Mouse (Mus musculus) intestine, embryonic 15.5 days (tissue): ENCODE data around the gene Olfr1339. TPM values are rescaled to one million over a fixed set of nuclear protein-coding genes. Genes with fewer than 3 reads are reported as not detected.

Experiments
- ATAC-seq: fragments of 200-750 bp; cut with Nextera tagmentation; 2 replicates; pipeline ENCODE4 v1.8.0; 2017; ENCODE audit warnings: moderate TSS enrichment, moderate library complexity
- H3K27ac ChIP-seq: fragments of 300-500 bp; sonication (generic); 2 replicates; pipeline ENCODE4 v1.5.1; 2015; ENCODE audit warnings: mild to moderate bottlenecking, inconsistent platforms
- H3K27me3 ChIP-seq: fragments of 300-500 bp; sonication (generic); replicated peaks from 2 replicates; pipeline ENCODE4 v1.6.1; 2015; ENCODE audit warnings: inconsistent platforms
- H3K36me3 ChIP-seq: fragments of 300-500 bp; sonication (generic); 2 replicates; pipeline ENCODE4 v1.6.1; 2015; ENCODE audit warnings: inconsistent platforms
- H3K4me1 ChIP-seq: fragments of 300-500 bp; sonication (generic); replicated peaks from 2 replicates; pipeline ENCODE4 v1.6.1; 2015; ENCODE audit warnings: inconsistent platforms
- H3K4me2 ChIP-seq: fragments of 300-500 bp; sonication (generic); replicated peaks from 2 replicates; pipeline ENCODE4 v1.6.1; 2015; ENCODE audit warnings: mild to moderate bottlenecking, inconsistent platforms
- H3K4me3 ChIP-seq: fragments of 300-500 bp; sonication (generic); replicated peaks from 2 replicates; pipeline ENCODE4 v1.5.1; 2015; ENCODE audit warnings: inconsistent platforms
- H3K9ac ChIP-seq: fragments of 300-500 bp; sonication (generic); 2 replicates; pipeline ENCODE4 v1.6.1; 2015; ENCODE audit warnings: inconsistent platforms
- H3K9me3 ChIP-seq: fragments of 300-500 bp; sonication (generic); 2 replicates; pipeline ENCODE4 v1.6.1; 2016; ENCODE audit warnings: inconsistent platforms
- WGBS: fragments of 180-500 bp; shearing (Covaris S2); methylation state at CpG from one replicate; pipeline ENCODE4 v1.1.7; 2015; 5-methylcytosine and 5-hydroxymethylcytosine counted together
- polyA plus RNA-seq: library from polyadenylated mRNA; unstranded; fragments of >200 nt; fragmentation: Nextera tagmentation; extraction: Ambion mirVana; gene quantifications from 2 replicates; pipeline ENCODE4 v1.2.1, GENCODE M21; 2015

The Olfr1339 gene
- not detected in 2 replicates for polyA plus RNA-seq

GRCm38 (mm10) chr4:118731875-118732274 is at the start of gene Olfr1339:
TSS of gene Olfr1339 (plus strand) at chr4:118732175.
- Histone ChIP-seq H3K9me3 (no peaks in the 10 kb centered on the region), H3K4me2 (no peak within 1 kb of the TSS), H3K9ac (no peak within 1 kb of the TSS), H3K4me1 (no peaks in the 10 kb centered on the region), H3K27ac (no peak within 1 kb of the TSS), H3K4me3 (no peak within 1 kb of the TSS), H3K27me3 (no peaks in the 10 kb centered on the region), H3K36me3 (no peaks in the 10 kb centered on the region)
- WGBS: 86% methylated on average over 1 of the region's 1 CpGs
- no peak for ATAC-seq

GRCm38 (mm10) chr4:118687086-118687485 is 44.9 kb upstream of the Olfr1339 start:
- H3K9ac ChIP-seq: no peak overlapping the region
- WGBS: 23% methylated on average over 2 of the region's 2 CpGs
- H3K4me3 ChIP-seq: no peak overlapping the region
- no peak overlapping the region for H3K27ac ChIP-seq
- H3K4me1 ChIP-seq: no peaks in the 10 kb centered on the region
- ATAC-seq: peak; percentile 41
- no peaks in the 10 kb centered on the region for H3K36me3 ChIP-seq
- H3K9me3 ChIP-seq: no peaks in the 10 kb centered on the region
- no peak overlapping the region for H3K4me2 ChIP-seq
- no peaks in the 10 kb centered on the region for H3K27me3 ChIP-seq

GRCm38 (mm10) chr4:118692412-118692973 is 39.5 kb upstream of the Olfr1339 start, which contains the start of gene Olfr1342:
TSS of gene Olfr1342 (minus strand) at chr4:118692756.
- Histone ChIP-seq H3K27ac (no peak within 1 kb of the TSS), H3K4me3 (no peak within 1 kb of the TSS), H3K27me3 (no peaks in the 10 kb centered on the region), H3K9ac (no peak within 1 kb of the TSS), H3K36me3 (no peaks in the 10 kb centered on the region), H3K9me3 (no peaks in the 10 kb centered on the region), H3K4me2 (no peak within 1 kb of the TSS), H3K4me1 (no peaks in the 10 kb centered on the region)
- 54% methylated on average over 12 of the region's 12 CpGs for WGBS
- no peak for ATAC-seq

- Histone ChIP-seq H3K4me1 (no peaks in the 10 kb centered on the region), H3K9me3 (no peaks in the 10 kb centered on the region), H3K27me3 (no peaks in the 10 kb centered on the region), H3K27ac (no peak overlapping the region), H3K9ac (no peak overlapping the region), H3K4me2 (no peak overlapping the region), H3K36me3 (no peaks in the 10 kb centered on the region), H3K4me3 (no peak overlapping the region)
- no peak for ATAC-seq
- WGBS: 43% methylated on average over 2 of the region's 2 CpGs
These were observed 38.2 kb upstream of the Olfr1339 start for GRCm38 (mm10) chr4:118693812-118694211.

GRCm38 (mm10) chr4:118703223-118703622 is 28.8 kb upstream of the Olfr1339 start, which contains the start of gene Olfr1341:
TSS of gene Olfr1341 (plus strand) at chr4:118703523.
- ATAC-seq: no peak
- Histone ChIP-seq H3K27me3 (no peaks in the 10 kb centered on the region), H3K4me1 (no peaks in the 10 kb centered on the region), H3K9ac (no peak within 1 kb of the TSS), H3K27ac (no peak within 1 kb of the TSS), H3K36me3 (no peaks in the 10 kb centered on the region), H3K9me3 (no peaks in the 10 kb centered on the region), H3K4me3 (no peak within 1 kb of the TSS), H3K4me2 (no peak within 1 kb of the TSS)
- WGBS: 84% methylated on average over 3 of the region's 3 CpGs

- H3K4me3 ChIP-seq: no peak overlapping the region
- H3K4me2 ChIP-seq: no peak overlapping the region
- no peaks in the 10 kb centered on the region for H3K36me3 ChIP-seq
- H3K9ac ChIP-seq: no peak overlapping the region
- no peaks in the 10 kb centered on the region for H3K27me3 ChIP-seq
- WGBS: 85% methylated on average over 5 of the region's 5 CpGs
- no peak for ATAC-seq
- no peaks in the 10 kb centered on the region for H3K4me1 ChIP-seq
- H3K9me3 ChIP-seq: no peaks in the 10 kb centered on the region
- no peak overlapping the region for H3K27ac ChIP-seq
These were observed 23.9 kb upstream of the Olfr1339 start for GRCm38 (mm10) chr4:118708086-118708485.

- H3K27me3 ChIP-seq: no peaks in the 10 kb centered on the region
- H3K4me3 ChIP-seq: no peak overlapping the region
- no peak for ATAC-seq
- H3K4me1 ChIP-seq: no peaks in the 10 kb centered on the region
- H3K36me3 ChIP-seq: no peaks in the 10 kb centered on the region
- no peak overlapping the region for H3K9ac ChIP-seq
- H3K9me3 ChIP-seq: no peaks in the 10 kb centered on the region
- H3K4me2 ChIP-seq: no peak overlapping the region
- 53% methylated on average over 1 of the region's 1 CpGs for WGBS
- H3K27ac ChIP-seq: no peak overlapping the region
These were observed 20.3 kb upstream of the Olfr1339 start for GRCm38 (mm10) chr4:118711656-118712055.

- H3K9ac ChIP-seq: no peak within 1 kb of the TSS
- no peak within 1 kb of the TSS for H3K4me2 ChIP-seq
- no peaks in the 10 kb centered on the region for H3K27me3 ChIP-seq
- no peak within 1 kb of the TSS for H3K27ac ChIP-seq
- H3K36me3 ChIP-seq: no peaks in the 10 kb centered on the region
- H3K4me3 ChIP-seq: no peak within 1 kb of the TSS
- ATAC-seq: no peak
- H3K4me1 ChIP-seq: no peaks in the 10 kb centered on the region
- no peaks in the 10 kb centered on the region for H3K9me3 ChIP-seq
These were observed 12.1 kb upstream of the Olfr1339 start, which contains the start of gene Olfr1340 for GRCm38 (mm10) chr4:118719838-118720237. TSS of gene Olfr1340 (plus strand) at chr4:118720138.

- Histone ChIP-seq H3K4me1 (no peaks in the 10 kb centered on the region), H3K9ac (no peak overlapping the region), H3K36me3 (no peaks in the 10 kb centered on the region), H3K27ac (no peak overlapping the region), H3K27me3 (no peaks in the 10 kb centered on the region), H3K4me3 (no peak overlapping the region), H3K9me3 (no peaks in the 10 kb centered on the region), H3K4me2 (no peak overlapping the region)
- 52% methylated on average over 10 of the region's 10 CpGs for WGBS
- no peak for ATAC-seq
These were observed 10.1 kb upstream of the Olfr1339 start for GRCm38 (mm10) chr4:118721742-118722483.

GRCm38 (mm10) chr4:118739574-118739973 is 7.6 kb downstream of the Olfr1339 start:
- 72% methylated on average over 3 of the region's 3 CpGs for whole genome bisulfite sequencing
- ATAC-seq: no peak

GRCm38 (mm10) chr4:118740988-118741698 is 9.2 kb downstream of the Olfr1339 start:
- H3K4me1 ChIP-seq: no peaks in the 10 kb centered on the region
- no peak overlapping the region for H3K9ac ChIP-seq
- H3K36me3 ChIP-seq: no peaks in the 10 kb centered on the region
- peak overlapping the region; percentile 22; the same call in 1 of the 2 replicates for H3K4me2 ChIP-seq
- 0 out of 2 replicates have a peak, but pooled peaks cover 6% of the 10 kb centered on the region for H3K27me3 ChIP-seq
- H3K9me3 ChIP-seq: no peaks in the 10 kb centered on the region
- no peak overlapping the region for H3K27ac ChIP-seq
- no peak overlapping the region for H3K4me3 ChIP-seq
- 10% methylated on average over 11 of the region's 11 CpGs for WGBS
- ATAC-seq: peak; percentile 75

More at GRCm38 (mm10) chr4:118739574-118739973, 7.6 kb downstream of the Olfr1339 start:
- Histone ChIP-seq H3K4me1 (no peaks in the 10 kb centered on the region), H3K4me2 (no peak overlapping the region), H3K9ac (no peak overlapping the region), H3K27me3 (0 out of 2 replicates have a peak, but pooled peaks cover 6% of the 10 kb centered on the region), H3K9me3 (no peaks in the 10 kb centered on the region), H3K36me3 (no peaks in the 10 kb centered on the region), H3K4me3 (no peak overlapping the region), H3K27ac (no peak overlapping the region)

GRCm38 (mm10) chr4:118741881-118742280 is 9.9 kb downstream of the Olfr1339 start:
- ATAC-seq: no peak
- H3K9ac ChIP-seq: no peak overlapping the region
- no peaks in the 10 kb centered on the region for H3K9me3 ChIP-seq
- H3K4me1 ChIP-seq: no peaks in the 10 kb centered on the region
- no peak overlapping the region for H3K27ac ChIP-seq
- no peaks in the 10 kb centered on the region for H3K36me3 ChIP-seq
- H3K4me2 ChIP-seq: peak overlapping the region; percentile 22; the same call in 1 of the 2 replicates
- H3K4me3 ChIP-seq: no peak overlapping the region
- 16% methylated on average over 16 of the region's 16 CpGs for WGBS
- 0 out of 2 replicates have a peak, but pooled peaks cover 6% of the 10 kb centered on the region for H3K27me3 ChIP-seq
